Mouse (Mus musculus) liver, embryonic 15.5 days (tissue): Measurements from ENCODE around the gene Acrbp. TPM values are rescaled to one million over a fixed set of nuclear protein-coding genes. Genes with fewer than 3 reads are reported as not detected.

ENCODE experiments used
- ATAC-seq: fragments of 200-750 bp; cut with Nextera tagmentation; 2 replicates; pipeline ENCODE4 v1.8.0; 2017; ENCODE audit warnings: moderate number of reproducible peaks, mild to moderate bottlenecking, moderate library complexity; ENCODE audit not compliant: insufficient read depth
- H3K27ac ChIP-seq: fragments of 300-500 bp; sonication (generic); replicated peaks from 2 replicates; pipeline ENCODE4 v1.5.1; 2015; ENCODE audit warnings: mild to moderate bottlenecking, inconsistent platforms
- H3K27me3 ChIP-seq: fragments of 300-500 bp; sonication (generic); 2 replicates; pipeline ENCODE4 v1.6.1; 2015; ENCODE audit warnings: mild to moderate bottlenecking, inconsistent platforms
- H3K36me3 ChIP-seq: fragments of 300-500 bp; sonication (generic); replicated peaks from 2 replicates; pipeline ENCODE4 v1.6.1; 2015; ENCODE audit warnings: moderate library complexity, mild to moderate bottlenecking, inconsistent platforms
- H3K4me1 ChIP-seq: fragments of 300-500 bp; sonication (generic); replicated peaks from 2 replicates; pipeline ENCODE4 v1.6.1; 2015; ENCODE audit warnings: inconsistent platforms
- H3K4me2 ChIP-seq: fragments of 300-500 bp; sonication (generic); 2 replicates; pipeline ENCODE4 v1.6.1; 2015; ENCODE audit warnings: moderate library complexity, mild to moderate bottlenecking, inconsistent platforms
- H3K4me3 ChIP-seq: fragments of 300-500 bp; sonication (generic); replicated peaks from 2 replicates; pipeline ENCODE4 v1.5.1; 2015; ENCODE audit warnings: mild to moderate bottlenecking, inconsistent platforms
- H3K9ac ChIP-seq: fragments of 300-500 bp; sonication (generic); 2 replicates; pipeline ENCODE4 v1.6.1; 2015; ENCODE audit warnings: moderate library complexity, mild to moderate bottlenecking, inconsistent platforms
- H3K9me3 ChIP-seq: fragments of 300-500 bp; sonication (generic); replicated peaks from 2 replicates; pipeline ENCODE4 v1.6.1; 2016; ENCODE audit warnings: inconsistent platforms
- WGBS: fragments of 180-500 bp; shearing (Covaris S2); methylation state at CpG from one replicate; pipeline ENCODE4 v1.1.7; 2015; ENCODE audit warnings: mixed read lengths; ENCODE audit not compliant: insufficient replicate concordance; 5-methylcytosine and 5-hydroxymethylcytosine counted together
- polyA plus RNA-seq: library from polyadenylated mRNA; unstranded; fragments of >200 nt; fragmentation: Nextera tagmentation; extraction: Ambion mirVana; gene quantifications from 2 replicates; pipeline ENCODE4 v1.2.1, GENCODE M21; 2015

Gene Acrbp
- polyA plus RNA-seq, 1 experiment from 2014 or later: 2.4 TPM

- WGBS: 48% methylated on average over 8 of the region's 8 CpGs
- no peak for ATAC-seq
- H3K4me1 ChIP-seq: peaks cover 55% of the 10 kb centered on the region
- no peaks in the 10 kb centered on the region for H3K27me3 ChIP-seq
- no peak within 1 kb of the TSS for H3K4me3 ChIP-seq
- 0 out of 2 replicates have a peak within 1 kb of the TSS, but pooled peaks have one; percentile 38 for H3K27ac ChIP-seq
- peak within 1 kb of the TSS; percentile 44 for H3K4me2 ChIP-seq
- no peaks in the 10 kb centered on the region for H3K36me3 ChIP-seq
- no peaks in the 10 kb centered on the region for H3K9me3 ChIP-seq
- H3K9ac ChIP-seq: no peak within 1 kb of the TSS
Measured at GRCm38 (mm10) chr6:125067571-125067995, 18.1 kb downstream of the Acrbp start, which contains the start of gene Lpar5. TSS of gene Lpar5 (plus strand) at chr6:125067920.

GRCm38 (mm10) chr6:125071170-125071895 is 21.8 kb downstream of the Acrbp start:
- WGBS: 19% methylated on average over 18 of the region's 18 CpGs
- 0 out of 2 replicates have a peak overlapping the region, but pooled peaks have one; percentile 15 for H3K9ac ChIP-seq
- no peaks in the 10 kb centered on the region for H3K9me3 ChIP-seq
- peaks cover 57% of the 10 kb centered on the region for H3K4me1 ChIP-seq
- peak overlapping the region; percentile 67 for H3K4me2 ChIP-seq
- H3K4me3 ChIP-seq: peak overlapping the region; percentile 45
- no peaks in the 10 kb centered on the region for H3K36me3 ChIP-seq
- peak overlapping the region; percentile 81 for H3K27ac ChIP-seq
- no peaks in the 10 kb centered on the region for H3K27me3 ChIP-seq
- ATAC-seq: peak; percentile 95

DNA sequence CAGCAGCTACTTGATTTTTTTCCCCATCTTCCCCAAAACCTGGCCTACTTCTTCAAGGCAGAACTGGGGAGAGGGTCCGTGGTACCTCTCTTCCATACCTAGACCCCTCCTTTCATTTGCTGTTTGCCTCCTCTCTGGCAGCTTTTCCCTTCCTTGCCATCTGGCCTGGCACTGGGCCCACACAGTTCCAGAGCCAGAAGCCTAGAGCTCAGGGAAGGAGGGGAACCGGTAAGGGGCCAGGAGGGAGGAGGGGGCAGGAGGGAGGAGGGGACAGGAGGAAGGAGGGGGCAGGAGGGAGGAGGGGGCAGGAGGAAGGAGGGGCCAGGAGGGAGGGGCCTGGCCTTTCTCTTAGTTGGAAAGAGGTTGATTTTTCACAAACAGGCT is 22.4 kb downstream of the Acrbp start:
- Histone ChIP-seq H3K27ac (peak overlapping the region; percentile 81), H3K27me3 (no peaks in the 10 kb centered on the region), H3K36me3 (no peaks in the 10 kb centered on the region), H3K4me2 (peak overlapping the region; percentile 67), H3K4me3 (peak overlapping the region; percentile 45), H3K4me1 (peaks cover 57% of the 10 kb centered on the region), H3K9ac (no peak overlapping the region), H3K9me3 (no peaks in the 10 kb centered on the region)
- 6% methylated on average over 2 of the region's 2 CpGs for WGBS
- ATAC-seq: no peak

- no peaks in the 10 kb centered on the region for H3K36me3 ChIP-seq
- no peak overlapping the region for H3K9ac ChIP-seq
- no peak overlapping the region for H3K4me3 ChIP-seq
- H3K27me3 ChIP-seq: no peaks in the 10 kb centered on the region
- H3K9me3 ChIP-seq: no peaks in the 10 kb centered on the region
- no peak overlapping the region for H3K4me2 ChIP-seq
- no peak for ATAC-seq
- WGBS: 35% methylated on average over 8 of the region's 8 CpGs
- H3K4me1 ChIP-seq: peaks cover 41% of the 10 kb centered on the region
- no peak overlapping the region for H3K27ac ChIP-seq
Measured at GRCm38 (mm10) chr6:125073825-125074224, 24.3 kb downstream of the Acrbp start.

- no peak for ATAC-seq
- Histone ChIP-seq H3K9me3 (no peaks in the 10 kb centered on the region), H3K27ac (no peak overlapping the region), H3K4me3 (peak overlapping the region; percentile 46), H3K27me3 (no peaks in the 10 kb centered on the region), H3K4me2 (peak overlapping the region; percentile 75), H3K9ac (no peak overlapping the region), H3K36me3 (no peaks in the 10 kb centered on the region), H3K4me1 (peaks cover 21% of the 10 kb centered on the region)
- WGBS: 53% methylated on average over 25 of the region's 25 CpGs
Measured at GRCm38 (mm10) chr6:125081394-125081793, 31.9 kb downstream of the Acrbp start.

- Histone ChIP-seq H3K4me3 (peak overlapping the region; percentile 46), H3K36me3 (no peaks in the 10 kb centered on the region), H3K9me3 (no peaks in the 10 kb centered on the region), H3K27me3 (no peaks in the 10 kb centered on the region), H3K4me2 (peak overlapping the region; percentile 75), H3K4me1 (peaks cover 21% of the 10 kb centered on the region), H3K9ac (no peak overlapping the region), H3K27ac (no peak overlapping the region)
- WGBS: 40% methylated on average over 45 of the region's 45 CpGs
- peak; percentile 78 for ATAC-seq
Measured at GRCm38 (mm10) chr6:125081797-125082560, 32.5 kb downstream of the Acrbp start.

DNA sequence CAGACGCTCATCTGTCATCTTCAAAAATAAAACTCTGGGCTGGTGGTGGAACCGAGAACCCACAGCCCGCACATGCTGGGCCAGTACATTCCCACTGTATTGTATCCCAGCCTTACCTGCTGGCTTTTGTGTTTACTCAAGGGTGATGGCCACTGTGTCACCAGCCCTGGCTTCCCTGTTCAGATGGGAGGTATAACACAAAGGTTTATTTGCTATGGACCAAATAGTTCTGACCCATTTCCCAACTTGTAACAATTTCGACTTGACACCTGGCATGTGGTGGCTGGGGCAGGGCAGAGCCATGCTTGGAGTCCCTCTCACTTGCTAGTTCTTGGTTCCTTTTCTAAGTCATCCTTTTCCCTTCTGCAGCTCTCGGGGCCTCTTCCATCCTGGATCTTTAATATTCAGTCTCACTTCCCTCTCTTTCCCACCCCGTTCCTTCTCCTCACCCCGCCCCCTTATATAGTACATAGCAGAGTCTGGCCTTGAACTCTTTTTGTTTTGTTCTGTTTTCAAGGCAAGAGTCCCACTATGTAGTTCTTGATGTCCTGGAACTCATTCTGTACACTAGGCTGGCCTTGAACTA is 33.4 kb downstream of the Acrbp start:
- Histone ChIP-seq H3K36me3 (no peaks in the 10 kb centered on the region), H3K4me1 (peaks cover 26% of the 10 kb centered on the region), H3K27me3 (no peaks in the 10 kb centered on the region), H3K27ac (no peak overlapping the region), H3K9me3 (no peaks in the 10 kb centered on the region), H3K4me3 (no peak overlapping the region), H3K9ac (no peak overlapping the region), H3K4me2 (no peak overlapping the region)
- no peak for ATAC-seq
- WGBS: 78% methylated on average over 7 of the region's 7 CpGs

GRCm38 (mm10) chr6:125084424-125084823 is 34.9 kb downstream of the Acrbp start:
- ATAC-seq: no peak
- H3K36me3 ChIP-seq: no peaks in the 10 kb centered on the region
- no peaks in the 10 kb centered on the region for H3K27me3 ChIP-seq
- no peak overlapping the region for H3K4me2 ChIP-seq
- 12% methylated on average over 4 of the region's 4 CpGs for WGBS
- no peak overlapping the region for H3K27ac ChIP-seq
- H3K4me1 ChIP-seq: peaks cover 42% of the 10 kb centered on the region
- no peak overlapping the region for H3K4me3 ChIP-seq
- no peak overlapping the region for H3K9ac ChIP-seq
- H3K9me3 ChIP-seq: no peaks in the 10 kb centered on the region

- Histone ChIP-seq H3K27ac (peak overlapping the region; percentile 84), H3K4me1 (peaks cover 55% of the 10 kb centered on the region), H3K4me2 (no peak overlapping the region), H3K4me3 (no peak overlapping the region), H3K36me3 (no peaks in the 10 kb centered on the region), H3K9ac (no peak overlapping the region), H3K9me3 (no peaks in the 10 kb centered on the region), H3K27me3 (no peaks in the 10 kb centered on the region)
- 53% methylated on average over 3 of the region's 3 CpGs for WGBS
- no peak for ATAC-seq
Measured at GRCm38 (mm10) chr6:125087937-125088336, 38.4 kb downstream of the Acrbp start.

GRCm38 (mm10) chr6:125088561-125089321 is 39.3 kb downstream of the Acrbp start:
- peak overlapping the region; percentile 74 for H3K4me2 ChIP-seq
- peak overlapping the region; percentile 43; the same call in 1 of the 2 replicates for H3K9ac ChIP-seq
- no peaks in the 10 kb centered on the region for H3K27me3 ChIP-seq
- no peaks in the 10 kb centered on the region for H3K36me3 ChIP-seq
- peak overlapping the region; percentile 84 for H3K27ac ChIP-seq
- H3K4me3 ChIP-seq: peak overlapping the region; percentile 42
- 5% methylated on average over 20 of the region's 20 CpGs for WGBS
- no peaks in the 10 kb centered on the region for H3K9me3 ChIP-seq
- peak; percentile 67 for ATAC-seq
- peaks cover 50% of the 10 kb centered on the region for H3K4me1 ChIP-seq
